Mouse (Mus musculus) lung, postnatal 0 days (tissue): ENCODE data around the gene S100a2. TPM values are rescaled to one million over a fixed set of nuclear protein-coding genes. Genes with fewer than 3 reads are reported as not detected.

Experiments used
- ATAC-seq: fragments of 200-750 bp; cut with Nextera tagmentation; 2 replicates; pipeline ENCODE4 v1.8.0; 2017; ENCODE audit warnings: moderate library complexity
- DNase-seq: peaks from one replicate; pipeline ENCODE4 v3.0.0-alpha.2; 2016; ENCODE audit warnings: low spot score
- H3K27ac ChIP-seq: fragments of 300-500 bp; sonication (generic); 2 replicates; pipeline ENCODE4 v1.5.1; 2014; ENCODE audit warnings: antibody characterized with exemption, mild to moderate bottlenecking, low read length, mixed read lengths
- H3K27me3 ChIP-seq: fragments of 300-500 bp; sonication (generic); replicated peaks from 2 replicates; pipeline ENCODE4 v1.6.1; 2014; ENCODE audit warnings: low read length, mixed read lengths; ENCODE audit not compliant: insufficient read depth
- H3K36me3 ChIP-seq: fragments of 300-500 bp; sonication (generic); 2 replicates; pipeline ENCODE4 v1.6.1; 2014; ENCODE audit warnings: low read length, mixed read lengths; ENCODE audit not compliant: insufficient read depth
- H3K4me1 ChIP-seq: fragments of 300-500 bp; sonication (generic); 2 replicates; pipeline ENCODE4 v1.6.1; 2014; ENCODE audit warnings: antibody characterized with exemption, low read depth, low read length, mixed read lengths; ENCODE audit not compliant: insufficient read depth
- H3K4me2 ChIP-seq: fragments of 300-500 bp; sonication (generic); replicated peaks from 2 replicates; pipeline ENCODE4 v1.6.1; 2014; ENCODE audit warnings: low read depth, mild to moderate bottlenecking, low read length, moderate library complexity, mixed read lengths
- H3K4me3 ChIP-seq: fragments of 300-500 bp; sonication (generic); 2 replicates; pipeline ENCODE4 v1.5.1; 2014; ENCODE audit warnings: low read depth, low read length
- H3K9ac ChIP-seq: fragments of 300-500 bp; sonication (generic); replicated peaks from 2 replicates; pipeline ENCODE4 v1.6.1; 2014; ENCODE audit warnings: low read depth, mild to moderate bottlenecking
- H3K9me3 ChIP-seq: fragments of 300-500 bp; sonication (generic); 2 replicates; pipeline ENCODE4 v1.6.1; 2016; ENCODE audit warnings: low read length, mixed read lengths
- CTCF ChIP-seq: IDR thresholded peaks from 2 replicates; pipeline ENCODE4 v1.5.1; 2016; ENCODE audit warnings: antibody characterized with exemption, mild to moderate bottlenecking
- EP300 ChIP-seq: IDR thresholded peaks from 2 replicates; pipeline ENCODE4 v1.6.1; 2016; ENCODE audit warnings: antibody characterized with exemption, mild to moderate bottlenecking, control low read depth
- WGBS: fragments of 180-500 bp; shearing (Covaris S2); extraction: QIAGEN DNeasy Blood & Tissue Kit; methylation state at CpG from one replicate; pipeline ENCODE4 v1.1.7; 2014; 5-methylcytosine and 5-hydroxymethylcytosine counted together
- polyA plus RNA-seq: library from polyadenylated mRNA; unstranded; fragments of >200 nt; fragmentation: Nextera tagmentation; extraction: Ambion mirVana; gene quantifications from 2 replicates; pipeline ENCODE4 v1.2.1, GENCODE M21; 2015

S100a2 gene
- polyA plus RNA-seq, 1 experiment from 2014 or later = 0.66 TPM

GRCm38 (mm10) chr3:90582156-90582555 lies 7.9 kb upstream of the S100a2 start:
- Histone ChIP-seq H3K4me1 (no peaks in the 10 kb centered on the region), H3K27ac (no peak overlapping the region), H3K36me3 (no peaks in the 10 kb centered on the region), H3K9ac (no peak overlapping the region), H3K4me3 (no peak overlapping the region), H3K4me2 (no peak overlapping the region), H3K27me3 (no peaks in the 10 kb centered on the region), H3K9me3 (no peaks in the 10 kb centered on the region)
- WGBS = 97% methylated on average over 1 of the region's 1 CpGs
- TF ChIP-seq EP300 (no peak), CTCF (peak; percentile 48)
- ATAC-seq = no peak
- DNase-seq = no peak

- Histone ChIP-seq H3K9ac (no peak overlapping the region), H3K27ac (no peak overlapping the region), H3K27me3 (no peaks in the 10 kb centered on the region), H3K36me3 (no peaks in the 10 kb centered on the region), H3K9me3 (no peaks in the 10 kb centered on the region), H3K4me2 (no peak overlapping the region), H3K4me3 (no peak overlapping the region), H3K4me1 (peaks cover 3% of the 10 kb centered on the region; the same call in 1 of the 2 replicates)
- 82% methylated on average over 4 of the region's 4 CpGs for WGBS
- DNase-seq (no peak), ATAC-seq (no peak)
- TF ChIP-seq CTCF = no peak
- TF ChIP-seq EP300 = no peak
Observed at GRCm38 (mm10) chr3:90582556-90582955, 7.5 kb upstream of the S100a2 start.

- no peak overlapping the region for H3K27ac ChIP-seq
- H3K4me2 ChIP-seq = no peak overlapping the region
- H3K9me3 ChIP-seq = no peaks in the 10 kb centered on the region
- no peaks in the 10 kb centered on the region for H3K36me3 ChIP-seq
- WGBS = 56% methylated on average over 3 of the region's 3 CpGs
- H3K9ac ChIP-seq = no peak overlapping the region
- H3K4me3 ChIP-seq = no peak overlapping the region
- H3K4me1 ChIP-seq = peaks cover 3% of the 10 kb centered on the region; the same call in 1 of the 2 replicates
- ATAC-seq = no peak
- TF ChIP-seq CTCF = no peak
- no peak for TF ChIP-seq EP300
- DNase-seq = no peak
- H3K27me3 ChIP-seq = no peaks in the 10 kb centered on the region
Observed at GRCm38 (mm10) chr3:90583893-90584292, 6.2 kb upstream of the S100a2 start.

DNA sequence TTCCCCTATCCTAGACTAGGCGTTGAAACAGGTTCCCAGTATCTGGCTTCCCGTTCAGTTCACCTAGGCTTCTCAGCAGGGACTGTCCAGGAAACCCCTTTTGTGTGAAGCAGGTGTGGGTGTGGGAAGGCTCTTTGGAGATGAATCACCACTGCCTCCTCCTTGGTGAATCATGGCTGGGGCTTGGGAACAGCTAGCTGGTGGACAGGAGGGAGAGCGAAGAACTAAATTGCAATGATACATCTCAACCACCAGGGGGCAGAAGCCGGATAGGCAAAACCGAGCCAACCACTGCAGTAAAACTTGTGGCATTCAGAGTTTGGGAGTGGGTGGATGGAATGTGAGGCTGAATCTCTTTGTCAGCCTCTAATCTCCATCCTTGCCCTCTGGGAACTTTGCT lies 4.5 kb upstream of the S100a2 start:
- Histone ChIP-seq H3K9me3 (no peaks in the 10 kb centered on the region), H3K27ac (no peak overlapping the region; the same call in 1 of the 2 replicates), H3K4me2 (no peak overlapping the region), H3K9ac (no peak overlapping the region), H3K27me3 (no peaks in the 10 kb centered on the region), H3K4me1 (peaks cover 3% of the 10 kb centered on the region; the same call in 1 of the 2 replicates), H3K36me3 (no peaks in the 10 kb centered on the region), H3K4me3 (no peak overlapping the region)
- TF ChIP-seq EP300 (peak; percentile 73), CTCF (peak; percentile 92)
- DNase-seq (peak; percentile 94), ATAC-seq (peak; percentile 45)
- 24% methylated on average over 5 of the region's 5 CpGs for WGBS

GRCm38 (mm10) chr3:90586016-90586643 lies 3.9 kb upstream of the S100a2 start:
- Histone ChIP-seq H3K4me3 (no peak overlapping the region), H3K27me3 (no peaks in the 10 kb centered on the region), H3K36me3 (no peaks in the 10 kb centered on the region), H3K4me2 (no peak overlapping the region), H3K4me1 (peaks cover 3% of the 10 kb centered on the region; the same call in 1 of the 2 replicates), H3K9ac (no peak overlapping the region), H3K27ac (peak overlapping the region; percentile 86), H3K9me3 (no peaks in the 10 kb centered on the region)
- ATAC-seq (no peak), DNase-seq (no peak)
- WGBS = 81% methylated on average over 15 of the region's 15 CpGs
- TF ChIP-seq EP300 = no peak
- no peak for TF ChIP-seq CTCF

DNA sequence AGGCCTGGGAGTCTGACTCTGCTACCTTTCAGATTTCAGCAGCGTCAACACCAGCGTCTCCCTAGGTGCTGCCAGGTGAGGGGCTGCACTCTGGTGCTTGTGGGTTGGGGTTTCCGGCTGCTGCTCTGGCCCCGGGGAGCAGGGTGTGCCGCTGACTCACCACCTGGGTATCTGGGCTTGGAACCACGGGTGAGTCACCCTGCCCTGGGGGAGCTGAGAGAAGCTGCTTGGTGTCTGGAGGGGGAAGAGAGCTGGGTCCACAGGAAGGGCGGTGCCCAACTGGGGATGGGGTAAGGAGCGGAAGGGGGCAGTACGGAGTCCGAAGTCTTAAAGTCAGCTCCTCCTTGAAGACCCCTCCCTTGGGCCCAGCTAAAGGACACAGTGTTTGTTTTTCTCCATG lies 3.1 kb upstream of the S100a2 start:
- H3K9me3 ChIP-seq = no peaks in the 10 kb centered on the region
- ATAC-seq (peak; percentile 91), DNase-seq (peak; percentile 93)
- no peak overlapping the region for H3K9ac ChIP-seq
- peaks cover 3% of the 10 kb centered on the region; the same call in 1 of the 2 replicates for H3K4me1 ChIP-seq
- no peaks in the 10 kb centered on the region for H3K36me3 ChIP-seq
- H3K4me3 ChIP-seq = no peak overlapping the region
- WGBS = 32% methylated on average over 10 of the region's 10 CpGs
- H3K27ac ChIP-seq = peak overlapping the region; percentile 86
- H3K4me2 ChIP-seq = no peak overlapping the region
- no peaks in the 10 kb centered on the region for H3K27me3 ChIP-seq
- TF ChIP-seq EP300 (peak; percentile 67; the same call in 1 of the 2 replicates), CTCF (peak; percentile 23)
